Mouse (Mus musculus) stomach, embryonic 14.5 days (tissue): Measurements from ENCODE around the gene Ankrd10. TPM values are rescaled to one million over a fixed set of nuclear protein-coding genes. Genes with fewer than 3 reads are reported as not detected.

ENCODE experiments used
- ATAC-seq: fragments of 200-750 bp; cut with Nextera tagmentation; 2 replicates; pipeline ENCODE4 v1.8.0; 2017; ENCODE audit warnings: low read depth, moderate TSS enrichment; ENCODE audit not compliant: insufficient number of reproducible peaks, insufficient read depth, low FRiP score
- H3K27ac ChIP-seq: fragments of 300-500 bp; sonication (generic); 2 replicates; pipeline ENCODE4 v1.5.1; 2014; ENCODE audit warnings: mild to moderate bottlenecking, low read length, moderate library complexity, mixed read lengths
- H3K27me3 ChIP-seq: fragments of 300-500 bp; sonication (generic); 2 replicates; pipeline ENCODE4 v1.6.1; 2014; ENCODE audit warnings: low read length, control low read depth, mixed read lengths; ENCODE audit not compliant: control insufficient read depth, insufficient read depth
- H3K36me3 ChIP-seq: fragments of 300-500 bp; sonication (generic); 2 replicates; pipeline ENCODE4 v1.6.1; 2014; ENCODE audit warnings: mild to moderate bottlenecking, control low read depth, low read length, moderate library complexity, mixed read lengths; ENCODE audit not compliant: control insufficient read depth, insufficient read depth
- H3K4me1 ChIP-seq: fragments of 300-500 bp; sonication (generic); 2 replicates; pipeline ENCODE4 v1.6.1; 2014; ENCODE audit warnings: low read length, control low read depth, mixed read lengths; ENCODE audit not compliant: control insufficient read depth, insufficient read depth
- H3K4me2 ChIP-seq: fragments of 300-500 bp; sonication (generic); replicated peaks from 2 replicates; pipeline ENCODE4 v1.6.1; 2014; ENCODE audit warnings: low read depth, low read length, control low read depth
- H3K4me3 ChIP-seq: fragments of 300-500 bp; sonication (generic); 2 replicates; pipeline ENCODE4 v1.5.1; 2014; ENCODE audit warnings: low read depth, low read length, control low read depth
- H3K9ac ChIP-seq: fragments of 300-500 bp; sonication (generic); replicated peaks from 2 replicates; pipeline ENCODE4 v1.6.1; 2014; ENCODE audit warnings: low read depth, mild to moderate bottlenecking, control low read depth, low read length, moderate library complexity, mixed read lengths
- H3K9me3 ChIP-seq: fragments of 300-500 bp; sonication (generic); 2 replicates; pipeline ENCODE4 v1.6.1; 2016; ENCODE audit warnings: low read depth, low read length, control low read depth; ENCODE audit not compliant: control insufficient read depth
- WGBS: fragments of 180-500 bp; shearing (Covaris S2); extraction: QIAGEN DNeasy Blood & Tissue Kit; methylation state at CpG from one replicate; pipeline ENCODE4 v1.1.7; 2014; 5-methylcytosine and 5-hydroxymethylcytosine counted together
- polyA plus RNA-seq: library from polyadenylated mRNA; unstranded; fragments of >200 nt; fragmentation: Nextera tagmentation; extraction: Ambion mirVana; gene quantifications from 2 replicates; pipeline ENCODE4 v1.2.1, GENCODE M21; 2014

The Ankrd10 gene
- polyA plus RNA-seq, 1 experiment from 2014 or later, result 109 TPM

GRCm38 (mm10) chr8:11625084-11625483 is 10.5 kb downstream of the Ankrd10 start:
- WGBS, result 73% methylated on average over 4 of the region's 4 CpGs
- no peak for ATAC-seq

DNA sequence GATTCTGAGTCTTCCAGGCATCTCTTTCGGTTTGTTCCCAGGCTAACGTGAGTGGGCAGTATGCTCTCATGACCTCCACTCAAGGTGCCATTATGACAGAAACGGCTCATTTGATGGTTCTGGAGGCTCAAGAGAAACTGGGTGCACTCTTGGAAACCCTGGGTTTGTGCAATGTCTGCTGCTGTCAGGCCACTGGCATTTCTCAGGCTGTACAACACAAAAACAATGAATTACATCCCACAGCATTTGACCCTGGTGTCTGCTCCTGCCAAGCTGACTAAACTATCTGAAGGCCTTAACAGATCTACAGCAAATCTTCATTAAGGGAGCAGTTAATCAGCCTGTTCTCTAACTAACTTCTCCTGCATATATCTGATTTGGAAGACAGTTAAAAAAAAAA is 16.5 kb downstream of the Ankrd10 start:
- Histone ChIP-seq H3K27ac (no peak overlapping the region), H3K27me3 (no peaks in the 10 kb centered on the region), H3K36me3 (peaks cover 69% of the 10 kb centered on the region), H3K9ac (no peak overlapping the region), H3K4me1 (no peaks in the 10 kb centered on the region), H3K9me3 (no peaks in the 10 kb centered on the region), H3K4me3 (no peak overlapping the region), H3K4me2 (no peak overlapping the region)
- no peak for ATAC-seq
- WGBS, result 76% methylated on average over 3 of the region's 3 CpGs

More at GRCm38 (mm10) chr8:11625084-11625483, 10.5 kb downstream of the Ankrd10 start:
- Histone ChIP-seq H3K4me2 (no peak overlapping the region), H3K9ac (no peak overlapping the region), H3K27me3 (no peaks in the 10 kb centered on the region), H3K9me3 (no peaks in the 10 kb centered on the region), H3K27ac (no peak overlapping the region), H3K4me1 (no peaks in the 10 kb centered on the region), H3K36me3 (peaks cover 59% of the 10 kb centered on the region), H3K4me3 (no peak overlapping the region)

GRCm38 (mm10) chr8:11618063-11618462 is 17.5 kb downstream of the Ankrd10 start:
- no peaks in the 10 kb centered on the region for H3K4me1 ChIP-seq
- no peak overlapping the region for H3K9ac ChIP-seq
- H3K4me2 ChIP-seq, result no peak overlapping the region
- H3K27ac ChIP-seq, result no peak overlapping the region
- H3K27me3 ChIP-seq, result no peaks in the 10 kb centered on the region
- H3K36me3 ChIP-seq, result peaks cover 73% of the 10 kb centered on the region
- no peak for ATAC-seq
- no peaks in the 10 kb centered on the region for H3K9me3 ChIP-seq
- no peak overlapping the region for H3K4me3 ChIP-seq
- WGBS, result 91% methylated on average over 2 of the region's 2 CpGs

- no peak overlapping the region for H3K4me3 ChIP-seq
- WGBS, result 4% methylated on average over 1 of the region's 1 CpGs
- H3K9ac ChIP-seq, result no peak overlapping the region
- no peaks in the 10 kb centered on the region for H3K27me3 ChIP-seq
- H3K36me3 ChIP-seq, result peaks cover 75% of the 10 kb centered on the region
- no peak overlapping the region for H3K27ac ChIP-seq
- no peaks in the 10 kb centered on the region for H3K4me1 ChIP-seq
- ATAC-seq, result no peak
- H3K9me3 ChIP-seq, result no peaks in the 10 kb centered on the region
- no peak overlapping the region for H3K4me2 ChIP-seq
Measured at GRCm38 (mm10) chr8:11616294-11616693, 19.3 kb downstream of the Ankrd10 start.

- no peak overlapping the region for H3K4me2 ChIP-seq
- H3K36me3 ChIP-seq, result peaks cover 68% of the 10 kb centered on the region
- no peak overlapping the region for H3K9ac ChIP-seq
- H3K27ac ChIP-seq, result no peak overlapping the region
- no peaks in the 10 kb centered on the region for H3K9me3 ChIP-seq
- no peaks in the 10 kb centered on the region for H3K4me1 ChIP-seq
- no peak overlapping the region for H3K4me3 ChIP-seq
- WGBS, result 90% methylated on average over 6 of the region's 6 CpGs
- no peak for ATAC-seq
- H3K27me3 ChIP-seq, result no peaks in the 10 kb centered on the region
Measured at GRCm38 (mm10) chr8:11614126-11614835, 21.3 kb downstream of the Ankrd10 start.

DNA sequence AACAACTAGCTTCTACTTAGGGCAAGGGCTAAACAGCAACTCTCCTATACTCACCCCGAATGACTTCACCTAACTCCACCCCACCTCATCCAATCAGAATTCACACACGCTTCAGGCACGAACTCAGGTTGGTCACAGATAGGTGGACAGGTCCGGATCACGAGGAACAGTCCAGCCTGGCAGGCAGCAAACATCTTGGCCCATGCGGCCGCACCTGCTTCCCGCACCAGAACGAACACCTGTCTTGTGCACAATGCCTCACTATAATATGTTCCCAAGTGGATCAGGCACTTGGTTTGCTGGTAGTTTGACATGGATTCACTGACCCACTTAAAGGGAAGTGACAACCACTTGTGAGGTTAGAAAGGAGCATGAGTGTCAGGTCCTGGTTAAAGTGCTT is 26.7 kb downstream of the Ankrd10 start:
- Histone ChIP-seq H3K9me3 (peaks cover 3% of the 10 kb centered on the region; the same call in 1 of the 2 replicates), H3K27me3 (no peaks in the 10 kb centered on the region), H3K9ac (no peak overlapping the region), H3K27ac (no peak overlapping the region), H3K4me2 (no peak overlapping the region), H3K4me3 (no peak overlapping the region), H3K36me3 (peaks cover 33% of the 10 kb centered on the region), H3K4me1 (no peaks in the 10 kb centered on the region)
- ATAC-seq, result no peak
- whole genome bisulfite sequencing, result 95% methylated on average over 9 of the region's 9 CpGs

GRCm38 (mm10) chr8:11602006-11602680 is 33.4 kb downstream of the Ankrd10 start:
- Histone ChIP-seq H3K27ac (no peak overlapping the region), H3K4me2 (no peak overlapping the region), H3K9ac (no peak overlapping the region; the same call in 1 of the 2 replicates), H3K27me3 (no peaks in the 10 kb centered on the region), H3K4me1 (no peaks in the 10 kb centered on the region), H3K4me3 (no peak overlapping the region), H3K9me3 (no peaks in the 10 kb centered on the region; the same call in 1 of the 2 replicates), H3K36me3 (no peaks in the 10 kb centered on the region)
- ATAC-seq, result no peak; the same call in 1 of the 2 replicates
- 42% methylated on average over 14 of the region's 14 CpGs for WGBS

DNA sequence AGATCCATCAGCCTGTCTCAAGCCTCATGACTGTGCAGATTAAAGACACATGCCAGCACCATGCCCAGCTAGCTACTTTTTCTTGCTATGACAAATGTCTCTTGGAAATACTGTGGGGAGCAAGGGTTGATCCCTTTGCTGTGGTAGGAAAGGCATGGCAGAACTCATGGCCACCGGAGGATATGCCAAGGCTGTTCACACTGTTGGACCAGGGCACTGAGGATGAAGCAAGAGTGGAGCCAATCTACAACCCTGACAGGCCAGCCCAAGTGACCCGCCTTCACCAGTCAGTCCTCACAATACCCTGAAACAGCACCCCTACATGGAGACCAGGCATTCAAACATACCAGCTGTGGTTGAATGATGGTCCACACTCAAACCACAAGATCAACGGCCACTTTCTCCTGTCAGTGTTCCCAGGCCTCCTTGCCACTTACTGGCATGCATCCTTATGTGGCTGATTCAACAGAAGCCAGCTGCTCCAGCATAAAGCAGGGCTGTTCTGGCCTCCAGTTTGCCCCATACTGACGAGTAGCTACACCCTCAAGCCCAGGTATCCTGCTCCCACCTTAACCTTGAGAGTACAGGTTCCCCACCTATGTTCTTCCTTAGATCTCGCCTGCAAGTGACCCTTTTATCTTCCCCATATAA is 35.1 kb downstream of the Ankrd10 start:
- H3K9me3 ChIP-seq, result no peaks in the 10 kb centered on the region
- WGBS, result 82% methylated on average over 5 of the region's 5 CpGs
- no peaks in the 10 kb centered on the region for H3K36me3 ChIP-seq
- no peaks in the 10 kb centered on the region for H3K27me3 ChIP-seq
- H3K4me1 ChIP-seq, result no peaks in the 10 kb centered on the region
- H3K4me3 ChIP-seq, result no peak overlapping the region
- no peak overlapping the region for H3K27ac ChIP-seq
- no peak overlapping the region for H3K9ac ChIP-seq
- no peak overlapping the region for H3K4me2 ChIP-seq
- no peak for ATAC-seq
